Mouse (Mus musculus): ENCODE measurements around the gene Grin3b.

Gene Grin3b

GRCm38 (mm10) chr10:79988506-79989271 is 18.2 kb downstream of the Grin3b start, which contains the start of gene Cnn2:
Gene Cnn2, plus strand, starts transcription at chr10:79988584.
- ATAC-seq (ENCODE audit: low TSS enrichment) = no peak

GRCm38 (mm10) chr10:79989272-79989786 is 18.8 kb downstream of the Grin3b start:
- ATAC-seq (ENCODE audit: low TSS enrichment) = no peak

GRCm38 (mm10) chr10:79989870-79990269 is 19.4 kb downstream of the Grin3b start:
- no peak for ATAC-seq (ENCODE audit: low TSS enrichment)

GRCm38 (mm10) chr10:79991099-79991498 is 20.6 kb downstream of the Grin3b start:
- no peak for ATAC-seq (ENCODE audit: low TSS enrichment)

- ATAC-seq (ENCODE audit: low TSS enrichment) = no peak
These were observed 21.0 kb downstream of the Grin3b start for GRCm38 (mm10) chr10:79991548-79991947.

- no peak for ATAC-seq (ENCODE audit: low TSS enrichment)
These were observed 24.0 kb downstream of the Grin3b start for GRCm38 (mm10) chr10:79994397-79995115.

GRCm38 (mm10) chr10:79995636-79996035 is 25.1 kb downstream of the Grin3b start:
- no peak for ATAC-seq (ENCODE audit: low TSS enrichment)

- ATAC-seq (ENCODE audit: low TSS enrichment) = peak; percentile 93
These were observed 25.9 kb downstream of the Grin3b start, which contains the start of gene Abca7 for GRCm38 (mm10) chr10:79996272-79997033. Gene Abca7, plus strand, starts transcription at chr10:79996494.

- ATAC-seq (ENCODE audit: low TSS enrichment) = peak; percentile 74
These were observed 26.7 kb downstream of the Grin3b start for GRCm38 (mm10) chr10:79997034-79997760.

- ATAC-seq (ENCODE audit: low TSS enrichment) = no peak
These were observed 27.3 kb downstream of the Grin3b start for GRCm38 (mm10) chr10:79997819-79998218.

GRCm38 (mm10) chr10:80001945-80002344 is 31.4 kb downstream of the Grin3b start:
- no peak for ATAC-seq (ENCODE audit: low TSS enrichment)

- no peak for ATAC-seq (ENCODE audit: low TSS enrichment)
These were observed 32.3 kb downstream of the Grin3b start for GRCm38 (mm10) chr10:80002829-80003228.

- ATAC-seq (ENCODE audit: low TSS enrichment) = no peak
These were observed 33.1 kb downstream of the Grin3b start for GRCm38 (mm10) chr10:80003374-80004232.

- ATAC-seq (ENCODE audit: low TSS enrichment) = no peak
These were observed 33.8 kb downstream of the Grin3b start for GRCm38 (mm10) chr10:80004233-80004705.

GRCm38 (mm10) chr10:80011740-80012139 is 41.2 kb downstream of the Grin3b start:
- no peak for ATAC-seq (ENCODE audit: low TSS enrichment)

GRCm38 (mm10) chr10:80013609-80014008 is 43.1 kb downstream of the Grin3b start:
- ATAC-seq (ENCODE audit: low TSS enrichment) = no peak

GRCm38 (mm10) chr10:80014484-80015290 is 44.2 kb downstream of the Grin3b start:
- ATAC-seq (ENCODE audit: low TSS enrichment) = no peak

GRCm38 (mm10) chr10:80015583-80015982 is 45.1 kb downstream of the Grin3b start:
- ATAC-seq (ENCODE audit: low TSS enrichment) = no peak

- ATAC-seq (ENCODE audit: low TSS enrichment) = no peak
These were observed 46.0 kb downstream of the Grin3b start, which contains the start of gene Arhgap45 for GRCm38 (mm10) chr10:80016511-80016910. Gene Arhgap45, plus strand, starts transcription at chr10:80016653.
